Mouse (Mus musculus) B cell, adult 62 days (primary cell): Measurements from ENCODE around the gene Cypt15. TPM values are rescaled to one million over a fixed set of nuclear protein-coding genes. Genes with fewer than 3 reads are reported as not detected.

Source experiments
- total RNA-seq: library from RNA; stranded (reverse); gene quantifications from 4 replicates; pipeline ENCODE4 v1.2.4, GENCODE M21; 2023

Cypt15 gene
- not detected in 4 replicates for total RNA-seq

GRCm38 (mm10) chrX:39345967-39346366 is at the start of gene Cypt15:
Cypt15 (plus strand) TSS chrX:39346267.

